Mouse (Mus musculus): ENCODE measurements at regions not wholly inside any gene's neighbourhood (a gene's known extent, or its start where the extent isn't known, plus 50 kb on each side); places are given as distances from the start of the nearest gene placed in this dataset.

GRCm38 (mm10) chr13:97497928-97498327 lies 257.0 kb downstream of the Enc1 start:
- TF ChIP-seq POLR2A (IDR thresholded peaks at IDR 0.05; ENCODE audit: borderline replicate concordance, extremely low read depth, low read depth, low read length) (no peak), CTCF (IDR thresholded peaks at IDR 0.05; ENCODE audit: insufficient read depth, low read length) (no peak)

Measured in lung, adult 2 months (tissue).